Mouse (Mus musculus) G1E (cell line): Measurements from ENCODE around the gene Ralgds. TPM values are rescaled to one million over a fixed set of nuclear protein-coding genes. Genes with fewer than 3 reads are reported as not detected.
"Not testable (repeated sequence)": the region's sequence is repeated elsewhere in the genome, so short reads cannot be mapped to it uniquely, and the experiment has no call there.

Experiments used
- ATAC-seq: 2 replicates; pipeline ENCODE4 v1.8.0; 2016; ENCODE audit warnings: mild to moderate bottlenecking; ENCODE audit not compliant: insufficient number of reproducible peaks, poor library complexity, low FRiP score, severe bottlenecking; ENCODE audit errors: extremely low read depth
- DNase-seq: peaks from one replicate; pipeline ENCODE4 v3.0.0; 2012; ENCODE audit warnings: low spot score
- H3K27me3 ChIP-seq: 2 replicates; pipeline ENCODE4 v1.6.1; 2012; ENCODE audit warnings: mild to moderate bottlenecking, low read length, inconsistent platforms; ENCODE audit not compliant: insufficient read depth
- H3K36me3 ChIP-seq: replicated peaks from 2 replicates; pipeline ENCODE3; 2012; ENCODE audit warnings: mild to moderate bottlenecking, inconsistent platforms
- H3K4me1 ChIP-seq: 2 replicates; pipeline ENCODE4 v1.6.1; 2012; ENCODE audit warnings: low read depth, low read length, inconsistent platforms, mixed read lengths; ENCODE audit not compliant: insufficient read depth
- H3K4me3 ChIP-seq: 2 replicates; pipeline ENCODE4 v1.5.1; 2012; ENCODE audit warnings: low read depth, mild to moderate bottlenecking, inconsistent platforms, low read length, moderate library complexity, mixed read lengths
- H3K9me3 ChIP-seq: replicated peaks from 2 replicates; pipeline ENCODE4 v1.6.1; 2012; ENCODE audit warnings: inconsistent platforms
- CTCF ChIP-seq: IDR thresholded peaks from 2 replicates; pipeline ENCODE4 v1.5.1; 2012; ENCODE audit warnings: low read depth, low read length, inconsistent platforms, mixed read lengths
- GATA1 ChIP-seq: IDR thresholded peaks from 2 replicates; pipeline ENCODE4 v1.6.1; 2012; ENCODE audit warnings: borderline replicate concordance, low read length, inconsistent platforms, mixed read lengths
- GATA2 ChIP-seq: IDR thresholded peaks from 2 replicates; pipeline ENCODE4 v1.6.1; 2012; ENCODE audit warnings: low read depth, low read length, inconsistent platforms, borderline replicate concordance
- POLR2AphosphoS5 ChIP-seq: IDR thresholded peaks from 2 replicates; pipeline ENCODE4 v1.6.1; 2012; ENCODE audit warnings: low read depth, low read length, inconsistent platforms; ENCODE audit not compliant: insufficient replicate concordance
- TAL1 ChIP-seq: conservative IDR thresholded peaks from 2 replicates; pipeline ENCODE4 v1.6.1; 2012; ENCODE audit warnings: low read depth, low read length, inconsistent platforms, mixed read lengths
- polyA plus RNA-seq: library from polyadenylated mRNA; stranded (reverse); fragments of >175 nt; gene quantifications from 2 replicates; pipeline ENCODE4 v1.2.3, GENCODE M21; 2012
- total RNA-seq, 2 experiments: library from RNA; stranded (forward) in 1 of 2; stranded (reverse) in 1 of 2; fragments of 200-1000 nt in 1 of 2; fragments of >200 nt in 1 of 2; fragmentation: Nextera tagmentation in 1 of 2; gene quantifications; 2 replicates each; pipeline ENCODE4 v1.2.3; 2014 to 2017

Ralgds gene
- total and polyA plus RNA-seq, 3 experiments: 0.02 to 0.49 TPM; not detected in 1

DNA sequence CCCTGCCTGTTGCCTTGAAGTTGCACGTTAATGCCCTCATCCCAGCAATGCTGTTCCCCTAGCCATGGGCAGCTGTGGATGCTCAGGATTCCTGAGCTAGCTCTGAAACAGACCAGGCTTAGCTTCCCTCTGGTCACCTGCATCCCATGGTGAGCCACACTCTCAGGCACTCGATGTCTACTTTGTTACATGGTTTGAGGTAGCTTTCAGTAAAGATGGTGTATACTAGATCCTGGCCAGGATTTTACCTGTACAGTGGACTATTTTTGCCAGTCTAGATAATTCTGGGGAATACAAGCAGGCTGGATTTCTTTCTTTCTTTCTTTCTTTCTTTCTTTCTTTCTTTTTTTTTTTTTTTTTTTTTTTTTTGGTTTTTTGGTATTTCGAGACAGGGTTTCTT, 7.1 kb upstream of the Ralgds start, which contains the start of gene Gm10134:
Gene Gm10134 (plus strand): TSS at position 301 of the 400 bp plus-strand sequence.
- DNase-seq: no peak
- H3K27me3 ChIP-seq: peaks cover 37% of the 10 kb centered on the region
- H3K4me3 ChIP-seq: no peak within 1 kb of the TSS
- H3K4me1 ChIP-seq: peaks cover 6% of the 10 kb centered on the region; the same call in 1 of the 2 replicates
- H3K36me3 ChIP-seq: no peaks in the 10 kb centered on the region
- no peak for ATAC-seq
- H3K9me3 ChIP-seq: no peaks in the 10 kb centered on the region
- TF ChIP-seq POLR2AphosphoS5 (no peak), GATA1 (no peak), CTCF (no peak), GATA2 (no peak), TAL1 (no peak)

DNA sequence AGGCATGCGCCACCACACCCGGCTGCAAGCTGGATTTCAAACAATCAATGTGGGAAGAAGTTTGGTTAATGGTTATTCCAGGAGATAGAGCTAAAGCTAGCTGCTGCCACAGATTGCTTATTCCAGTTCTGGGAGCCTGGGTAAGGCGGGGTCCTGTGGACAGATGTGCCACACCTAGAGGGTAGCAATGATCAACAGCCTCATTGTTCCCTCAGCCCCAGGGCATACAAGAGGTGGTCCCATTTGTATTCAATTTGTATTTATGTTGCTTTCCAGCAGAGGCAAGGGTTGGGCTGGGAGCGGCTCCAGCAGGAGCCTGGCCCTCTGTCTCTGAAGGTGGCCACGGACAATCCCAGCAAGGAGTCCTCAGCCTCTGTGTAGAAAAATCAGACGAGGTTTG, 6.6 kb upstream of the Ralgds start:
- H3K27me3 ChIP-seq: peaks cover 41% of the 10 kb centered on the region
- DNase-seq (no peak), ATAC-seq (no peak)
- no peaks in the 10 kb centered on the region for H3K36me3 ChIP-seq
- H3K4me3 ChIP-seq: no peak overlapping the region
- peaks cover 11% of the 10 kb centered on the region for H3K4me1 ChIP-seq
- TF ChIP-seq GATA2 (no peak), POLR2AphosphoS5 (no peak), TAL1 (no peak), CTCF (no peak), GATA1 (no peak)
- H3K9me3 ChIP-seq: no peaks in the 10 kb centered on the region

DNA sequence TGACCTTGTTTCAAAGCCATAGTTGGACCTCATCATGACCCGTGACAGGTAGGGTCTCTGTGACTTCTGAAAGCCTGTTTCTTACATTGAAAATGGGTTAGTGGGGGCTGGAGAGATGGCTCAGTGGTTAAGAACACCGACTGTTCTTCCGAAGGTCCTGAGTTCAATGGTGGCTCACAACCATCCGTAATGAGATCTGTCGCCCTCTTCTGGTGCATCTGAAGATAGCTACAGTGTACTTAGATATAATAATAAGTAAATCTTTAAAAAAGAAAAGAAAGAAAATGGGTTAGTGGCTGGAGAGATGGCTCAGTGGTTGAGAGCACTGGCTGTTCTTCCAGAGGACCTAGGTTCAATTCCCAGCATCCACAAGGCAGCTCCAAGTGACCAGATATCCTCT, 1.3 kb upstream of the Ralgds start:
- H3K4me3 ChIP-seq, ATAC-seq, H3K36me3 ChIP-seq, H3K9me3 ChIP-seq, DNase-seq: not testable (repeated sequence)
- Histone ChIP-seq H3K27me3 (peaks cover 39% of the 10 kb centered on the region), H3K4me1 (peaks cover 14% of the 10 kb centered on the region)

DNA sequence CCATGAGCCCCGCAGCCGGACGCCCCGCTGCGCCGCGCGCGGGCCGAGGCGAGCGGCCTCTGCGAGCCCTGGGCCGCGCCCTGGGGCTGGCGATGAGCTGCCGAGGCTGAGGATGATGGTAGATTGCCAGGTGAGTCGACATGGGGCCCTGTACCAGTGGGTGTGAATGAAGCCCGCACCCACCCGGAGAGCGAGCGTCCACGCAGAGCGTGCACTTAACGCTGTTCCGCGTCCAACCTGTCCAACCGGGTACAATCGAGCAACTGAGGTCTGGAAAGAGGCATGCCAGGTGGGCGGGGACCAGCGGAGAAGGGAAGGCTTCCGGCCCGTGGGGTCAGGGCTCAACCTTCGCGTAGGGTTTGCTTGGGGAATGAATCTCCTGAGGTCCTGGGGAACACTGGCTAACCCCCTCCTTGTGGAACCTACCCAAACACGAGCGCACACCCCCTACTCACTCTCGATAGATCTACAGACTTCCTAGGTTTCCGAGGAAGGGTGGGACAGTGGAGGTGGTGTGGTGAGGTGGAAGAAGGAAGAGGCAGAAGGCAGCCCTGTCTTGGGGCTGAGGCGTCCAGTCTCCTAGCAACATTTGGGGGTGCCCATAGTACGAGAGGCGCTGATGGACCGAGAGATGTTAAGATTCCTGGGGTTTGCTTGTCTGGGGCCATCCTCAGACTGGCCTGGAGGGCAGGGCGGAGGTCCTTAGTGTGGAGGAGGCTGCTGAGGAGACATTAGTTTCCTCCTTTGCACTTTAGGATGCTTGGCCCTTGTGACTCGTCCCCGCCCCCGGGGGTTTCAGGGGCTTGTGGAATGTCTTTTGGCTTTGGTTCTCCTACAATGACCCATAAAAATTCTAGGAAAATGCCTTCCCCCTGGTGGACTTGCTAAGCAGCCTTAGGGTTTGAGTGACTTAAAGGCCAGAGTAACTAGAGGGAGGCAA, 776 bp downstream of the Ralgds start:
- peaks cover 37% of the 10 kb centered on the region for H3K27me3 ChIP-seq
- no peaks in the 10 kb centered on the region for H3K36me3 ChIP-seq
- peaks cover 18% of the 10 kb centered on the region for H3K4me1 ChIP-seq
- TF ChIP-seq GATA1: no peak
- no peak for TF ChIP-seq GATA2
- TF ChIP-seq POLR2AphosphoS5: no peak
- TF ChIP-seq TAL1: no peak
- no peak for TF ChIP-seq CTCF
- no peaks in the 10 kb centered on the region; the same call in 1 of the 2 replicates for H3K9me3 ChIP-seq
- no peak for ATAC-seq
- no peak for DNase-seq
- H3K4me3 ChIP-seq: no peak overlapping the region

DNA sequence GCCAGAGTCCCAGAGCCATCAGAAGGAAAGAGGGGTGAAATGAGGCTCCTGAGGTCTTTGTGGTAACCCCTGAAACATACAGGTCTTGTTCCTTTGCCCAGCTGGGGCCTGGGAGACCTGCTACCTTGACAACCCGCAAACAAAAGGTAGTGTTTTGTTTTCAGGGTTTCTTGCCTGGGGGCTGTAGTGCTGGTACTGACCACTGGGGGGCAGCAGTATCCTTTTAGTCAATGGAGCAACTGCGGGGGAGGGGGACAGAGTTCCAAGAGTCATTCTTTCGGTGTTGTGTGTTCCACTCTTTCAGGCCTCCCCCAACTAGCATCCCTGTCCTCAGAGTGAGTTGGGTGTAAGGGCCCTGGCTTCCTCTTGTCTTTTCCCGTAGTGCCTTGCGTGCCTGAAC, 1.6 kb downstream of the Ralgds start:
- Histone ChIP-seq H3K36me3 (no peaks in the 10 kb centered on the region), H3K4me1 (peaks cover 18% of the 10 kb centered on the region), H3K27me3 (peaks cover 35% of the 10 kb centered on the region), H3K9me3 (no peaks in the 10 kb centered on the region; the same call in 1 of the 2 replicates), H3K4me3 (no peak overlapping the region)
- DNase-seq (peak; percentile 53), ATAC-seq (no peak)
- TF ChIP-seq TAL1 (no peak), POLR2AphosphoS5 (no peak), GATA2 (no peak), CTCF (peak; percentile 87)

DNA sequence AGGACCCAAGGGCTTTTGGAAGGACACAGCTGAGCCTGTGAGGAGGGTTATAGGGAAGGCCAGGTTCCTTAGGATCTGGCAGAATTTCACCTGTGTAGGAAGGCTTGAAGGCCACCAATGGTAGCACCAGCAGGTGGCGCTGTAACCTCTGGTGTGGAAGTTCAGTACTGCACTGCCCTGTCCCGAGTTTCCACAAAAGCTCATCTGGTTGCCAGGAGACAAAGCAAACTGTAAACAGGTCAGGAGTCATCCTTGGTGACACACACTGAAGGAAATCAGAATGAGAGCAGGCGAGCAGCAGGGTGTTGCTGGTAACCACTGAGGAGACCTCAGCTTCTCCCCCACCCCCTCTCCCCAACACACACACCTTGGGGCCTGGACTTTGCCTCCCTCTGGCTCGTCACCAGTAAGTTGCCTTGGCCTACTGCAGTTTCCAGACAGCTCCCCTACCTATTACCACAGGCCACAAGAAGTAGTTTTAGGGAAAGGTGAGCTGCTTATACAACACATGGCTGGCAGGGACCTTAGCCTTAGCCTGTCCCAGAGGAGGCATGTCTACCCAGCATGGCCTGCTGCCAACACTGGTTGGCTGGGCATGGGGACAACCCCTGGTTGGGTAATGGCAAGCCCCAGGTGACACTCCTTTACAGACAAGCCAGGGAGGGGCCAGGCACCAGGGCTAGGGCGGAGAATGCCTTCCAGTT, 4.4 kb downstream of the Ralgds start:
- H3K9me3 ChIP-seq: no peaks in the 10 kb centered on the region; the same call in 1 of the 2 replicates
- DNase-seq (no peak), ATAC-seq (no peak)
- TF ChIP-seq CTCF (peak; percentile 89), POLR2AphosphoS5 (no peak), GATA2 (no peak)
- no peak overlapping the region for H3K4me3 ChIP-seq
- no peaks in the 10 kb centered on the region for H3K36me3 ChIP-seq
- peaks cover 7% of the 10 kb centered on the region; the same call in 1 of the 2 replicates for H3K4me1 ChIP-seq
- H3K27me3 ChIP-seq: peaks cover 29% of the 10 kb centered on the region
